Mouse (Mus musculus): ENCODE measurements around the gene Them4. TPM values are rescaled to one million over a fixed set of nuclear protein-coding genes. Genes with fewer than 3 reads are reported as not detected.
"Not testable (repeated sequence)": the region's sequence is repeated elsewhere in the genome, so short reads cannot be mapped to it uniquely, and the experiment has no call there.

Gene Them4
- 4.7 and 6.2 TPM in 2 replicates for polyA plus RNA-seq (2014; fragmentation: Nextera tagmentation; extraction: Ambion mirVana)

DNA sequence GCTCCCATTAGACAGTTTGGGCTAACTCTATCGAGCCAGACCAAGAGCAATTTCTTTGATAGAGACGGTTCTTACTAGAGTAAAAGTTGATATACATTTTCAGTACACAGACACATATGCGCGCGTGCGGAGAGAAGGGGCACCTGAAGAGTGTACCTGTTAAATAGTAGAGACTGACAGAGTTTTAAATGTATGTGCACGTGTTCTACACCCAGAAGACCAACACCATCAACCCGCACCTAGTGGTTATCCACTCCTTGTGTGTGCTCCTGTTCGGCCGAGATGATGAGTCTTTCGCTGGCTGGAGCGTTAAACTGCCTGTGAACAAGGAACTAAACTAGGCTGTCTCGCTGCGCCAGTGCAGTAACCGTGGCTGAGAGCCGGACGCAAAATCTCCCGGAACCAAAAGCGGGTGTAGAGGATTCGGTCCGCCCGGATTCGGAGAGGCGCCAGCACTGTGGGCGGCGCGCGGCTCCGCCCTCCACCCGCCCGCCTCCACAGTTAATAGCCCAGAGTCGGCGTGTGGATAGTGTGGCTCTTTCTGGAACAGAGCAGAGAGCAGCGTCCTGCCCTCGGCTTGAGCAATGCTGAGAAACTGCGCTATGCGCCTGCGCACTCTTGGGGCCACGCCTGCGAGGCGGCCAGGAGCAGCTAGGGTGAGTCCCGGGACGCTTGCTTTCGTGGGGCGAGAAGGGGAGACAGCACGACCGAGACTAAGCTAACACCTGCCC, at the start of gene Them4:
TSS of gene Them4 (plus strand) at position 457 of the 731 bp plus-strand sequence.
- Histone ChIP-seq H3K27me3 (replicated peaks; ENCODE audit: control insufficient read depth, insufficient read depth, low read length) (no peaks in the 10 kb centered on the region), H3K4me2 (peak within 1 kb of the TSS; percentile 82), H3K4me3 (ENCODE audit: low read depth, low read length) (peak within 1 kb of the TSS; percentile 63), H3K4me1 (replicated peaks; ENCODE audit: control insufficient read depth, insufficient read depth, low read length) (peaks cover 3% of the 10 kb centered on the region; the same call in 1 of the 2 replicates), H3K27ac (ENCODE audit: low read depth, low read length) (peak within 1 kb of the TSS; percentile 69; the same call in 1 of the 2 replicates), H3K9ac (ENCODE audit: low read depth, low read length) (peak within 1 kb of the TSS; percentile 67), H3K9me3 (ENCODE audit: control insufficient read depth, low read length) (no peaks in the 10 kb centered on the region), H3K36me3 (ENCODE audit: control insufficient read depth, insufficient read depth, low read length) (no peaks in the 10 kb centered on the region)
- peak; percentile 100 for ATAC-seq (replicated peaks; ENCODE audit: low FRiP score)
- peak; percentile 88 for DNase-seq (ENCODE audit: low spot score)
- WGBS: 2% methylated on average over 47 of the region's 47 CpGs

DNA sequence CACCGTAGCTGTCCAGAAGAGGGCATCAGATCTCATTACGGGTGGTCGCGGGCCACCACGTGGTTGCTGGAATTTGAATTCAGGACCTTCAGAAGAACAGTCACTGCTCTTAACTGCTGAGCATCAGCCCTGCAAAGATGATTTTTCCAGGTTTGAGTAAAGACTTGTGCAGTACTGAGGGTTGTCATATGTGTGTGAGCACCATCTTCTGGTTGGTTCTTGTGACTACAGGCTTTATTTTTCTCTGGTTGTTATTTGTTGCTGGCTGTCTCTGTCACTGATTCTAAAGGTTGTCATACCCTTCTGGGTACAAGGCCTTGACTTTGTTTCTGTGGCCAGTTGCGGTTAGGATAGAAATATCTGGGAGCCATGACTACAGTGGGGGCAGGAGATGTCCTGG, 49.3 kb upstream of the Them4 start:
- DNase-seq (ENCODE audit: low spot score) (no peak), ATAC-seq (replicated peaks; ENCODE audit: low FRiP score) (no peak)
- H3K4me2 ChIP-seq: no peak overlapping the region
- no peaks in the 10 kb centered on the region for H3K9me3 ChIP-seq (ENCODE audit: control insufficient read depth, low read length)
- 45% methylated on average over 6 of the region's 6 CpGs for WGBS
- H3K27me3 ChIP-seq (replicated peaks; ENCODE audit: control insufficient read depth, insufficient read depth, low read length): no peaks in the 10 kb centered on the region
- no peak overlapping the region for H3K4me3 ChIP-seq (ENCODE audit: low read depth, low read length)
- no peak overlapping the region for H3K9ac ChIP-seq (ENCODE audit: low read depth, low read length)
- no peak overlapping the region for H3K27ac ChIP-seq (ENCODE audit: low read depth, low read length)
- H3K36me3 ChIP-seq (ENCODE audit: control insufficient read depth, insufficient read depth, low read length): no peaks in the 10 kb centered on the region
- H3K4me1 ChIP-seq (replicated peaks; ENCODE audit: control insufficient read depth, insufficient read depth, low read length): no peaks in the 10 kb centered on the region

DNA sequence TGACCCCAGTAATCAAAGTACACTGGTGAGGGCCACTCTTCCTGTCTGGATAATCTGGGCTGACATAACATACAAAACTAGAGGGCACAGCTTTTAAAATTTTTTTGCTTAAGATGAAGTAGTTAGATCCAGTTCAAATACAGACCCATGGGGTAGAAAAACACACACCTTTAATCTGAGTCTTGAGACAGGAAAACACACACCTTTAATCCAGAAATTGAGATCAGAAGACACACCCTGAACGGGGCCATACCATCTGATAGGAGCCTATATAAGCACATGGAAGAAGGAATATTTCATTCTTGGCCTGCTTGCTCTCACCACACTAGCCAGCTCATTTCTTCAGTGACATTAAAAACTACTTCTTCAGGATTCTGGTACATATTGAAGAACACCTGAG, 46.2 kb upstream of the Them4 start, which contains the start of gene Gm4778:
TSS of gene Gm4778 (plus strand) at position 301 of the 400 bp plus-strand sequence.
- H3K27ac ChIP-seq (ENCODE audit: low read depth, low read length); H3K4me3 ChIP-seq (ENCODE audit: low read depth, low read length); H3K4me1 ChIP-seq (replicated peaks; ENCODE audit: control insufficient read depth, insufficient read depth, low read length); H3K4me2 ChIP-seq; H3K27me3 ChIP-seq (replicated peaks; ENCODE audit: control insufficient read depth, insufficient read depth, low read length); H3K9me3 ChIP-seq (ENCODE audit: control insufficient read depth, low read length); H3K9ac ChIP-seq (ENCODE audit: low read depth, low read length); H3K36me3 ChIP-seq (ENCODE audit: control insufficient read depth, insufficient read depth, low read length); ATAC-seq (replicated peaks; ENCODE audit: low FRiP score); DNase-seq (ENCODE audit: low spot score): not testable (repeated sequence)
- WGBS: 71% methylated on average over 1 of the region's 1 CpGs

DNA sequence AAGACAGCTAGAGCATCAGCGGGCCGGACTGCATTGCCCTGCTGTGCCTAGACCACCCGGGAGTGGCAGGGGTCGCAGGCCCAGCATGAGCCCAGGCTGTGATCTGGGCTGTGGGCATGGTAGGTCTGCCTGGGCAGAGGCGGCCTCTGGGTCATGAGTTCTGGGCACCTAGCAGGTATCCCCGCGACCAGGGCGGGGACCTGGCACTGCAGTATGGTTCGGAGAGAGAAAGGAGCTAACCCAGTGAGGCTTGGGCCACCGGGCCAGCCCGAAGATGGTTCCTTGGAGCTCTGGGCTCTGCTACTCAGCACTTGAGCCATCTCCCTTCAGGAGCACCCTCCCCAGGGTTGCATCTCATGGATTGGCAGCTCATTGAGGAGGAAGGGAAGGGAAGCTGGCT, 33.9 kb upstream of the Them4 start:
- Histone ChIP-seq H3K9ac (ENCODE audit: low read depth, low read length) (no peak overlapping the region), H3K36me3 (ENCODE audit: control insufficient read depth, insufficient read depth, low read length) (no peaks in the 10 kb centered on the region), H3K4me1 (replicated peaks; ENCODE audit: control insufficient read depth, insufficient read depth, low read length) (no peaks in the 10 kb centered on the region), H3K27ac (ENCODE audit: low read depth, low read length) (no peak overlapping the region), H3K27me3 (replicated peaks; ENCODE audit: control insufficient read depth, insufficient read depth, low read length) (no peaks in the 10 kb centered on the region), H3K4me3 (ENCODE audit: low read depth, low read length) (no peak overlapping the region), H3K4me2 (no peak overlapping the region), H3K9me3 (ENCODE audit: control insufficient read depth, low read length) (no peaks in the 10 kb centered on the region)
- 86% methylated on average over 11 of the region's 11 CpGs for WGBS
- ATAC-seq (replicated peaks; ENCODE audit: low FRiP score) (no peak), DNase-seq (ENCODE audit: low spot score) (no peak)

DNA sequence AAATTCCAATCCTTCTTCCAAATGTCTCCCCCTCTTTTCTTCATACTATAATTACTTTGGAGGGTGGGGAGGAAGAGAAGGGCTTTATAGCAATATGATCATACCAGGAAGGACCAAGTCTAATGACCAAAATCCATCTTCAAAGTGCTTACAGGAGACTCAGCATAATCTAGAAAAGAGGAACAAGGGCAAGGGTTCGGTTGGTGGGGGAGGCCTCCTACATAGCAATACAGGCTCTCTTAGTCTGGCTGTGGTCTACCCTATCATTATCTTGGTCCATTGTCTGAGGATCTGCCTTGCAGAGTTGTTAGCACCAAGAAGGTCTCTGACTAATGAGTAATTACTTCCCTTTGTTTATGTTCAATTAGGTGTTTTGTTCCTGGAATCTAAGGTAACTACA, 4.4 kb upstream of the Them4 start:
- no peaks in the 10 kb centered on the region for H3K27me3 ChIP-seq (replicated peaks; ENCODE audit: control insufficient read depth, insufficient read depth, low read length)
- DNase-seq (ENCODE audit: low spot score) (no peak), ATAC-seq (replicated peaks; ENCODE audit: low FRiP score) (no peak)
- WGBS: 46% methylated on average over 1 of the region's 1 CpGs
- H3K4me1 ChIP-seq (replicated peaks; ENCODE audit: control insufficient read depth, insufficient read depth, low read length): no peaks in the 10 kb centered on the region
- H3K9ac ChIP-seq (ENCODE audit: low read depth, low read length): no peak overlapping the region
- no peak overlapping the region for H3K4me2 ChIP-seq
- H3K27ac ChIP-seq (ENCODE audit: low read depth, low read length): no peak overlapping the region
- no peak overlapping the region for H3K4me3 ChIP-seq (ENCODE audit: low read depth, low read length)
- no peaks in the 10 kb centered on the region for H3K9me3 ChIP-seq (ENCODE audit: control insufficient read depth, low read length)
- no peaks in the 10 kb centered on the region for H3K36me3 ChIP-seq (ENCODE audit: control insufficient read depth, insufficient read depth, low read length)

DNA sequence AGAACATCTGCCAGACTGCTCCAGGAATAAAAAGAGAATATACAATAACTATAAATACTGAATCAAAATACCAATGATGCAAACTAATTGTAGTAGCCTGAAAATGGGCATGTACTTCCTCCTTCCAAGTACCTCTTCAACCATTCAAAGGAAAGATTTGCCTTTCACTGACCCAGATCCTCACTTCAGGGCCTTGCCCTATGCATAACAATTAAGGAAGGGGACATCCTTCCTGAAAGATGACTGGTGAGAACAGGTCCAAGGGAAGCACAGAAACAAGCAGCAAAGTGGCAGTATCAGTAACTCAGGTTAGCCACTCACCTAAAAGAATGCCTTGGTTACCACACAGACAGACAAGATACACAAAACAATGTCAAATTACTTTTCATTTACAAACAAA, 2.9 kb upstream of the Them4 start:
- Histone ChIP-seq H3K4me1 (replicated peaks; ENCODE audit: control insufficient read depth, insufficient read depth, low read length) (peaks cover 3% of the 10 kb centered on the region; the same call in 1 of the 2 replicates), H3K9ac (ENCODE audit: low read depth, low read length) (no peak overlapping the region), H3K4me2 (no peak overlapping the region), H3K9me3 (ENCODE audit: control insufficient read depth, low read length) (no peaks in the 10 kb centered on the region), H3K4me3 (ENCODE audit: low read depth, low read length) (no peak overlapping the region), H3K27me3 (replicated peaks; ENCODE audit: control insufficient read depth, insufficient read depth, low read length) (no peaks in the 10 kb centered on the region), H3K36me3 (ENCODE audit: control insufficient read depth, insufficient read depth, low read length) (no peaks in the 10 kb centered on the region), H3K27ac (ENCODE audit: low read depth, low read length) (no peak overlapping the region)
- DNase-seq (ENCODE audit: low spot score) (no peak), ATAC-seq (replicated peaks; ENCODE audit: low FRiP score) (no peak)

DNA sequence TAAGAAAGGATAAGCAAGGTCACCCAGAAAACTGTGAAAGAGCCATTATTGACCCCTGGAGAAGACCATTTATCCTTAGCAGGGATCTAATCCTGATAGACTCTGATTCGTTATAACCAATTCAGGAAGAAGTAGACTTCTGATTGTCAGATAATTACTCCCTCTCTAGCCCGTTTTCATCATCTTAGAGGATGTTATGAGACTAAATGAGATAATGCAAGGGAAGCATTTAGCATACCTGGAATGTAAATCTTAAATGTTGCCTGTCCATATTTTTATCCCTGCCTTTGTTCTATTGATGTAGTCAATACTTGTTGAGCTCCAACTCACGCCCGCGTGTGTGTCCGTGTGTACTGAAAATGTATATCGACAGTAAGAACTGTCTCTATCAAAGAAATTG, 602 bp downstream of the Them4 start:
- H3K36me3 ChIP-seq (ENCODE audit: control insufficient read depth, insufficient read depth, low read length): no peaks in the 10 kb centered on the region
- H3K4me1 ChIP-seq (replicated peaks; ENCODE audit: control insufficient read depth, insufficient read depth, low read length): peaks cover 3% of the 10 kb centered on the region; the same call in 1 of the 2 replicates
- 37% methylated on average over 7 of the region's 7 CpGs for WGBS

DNA sequence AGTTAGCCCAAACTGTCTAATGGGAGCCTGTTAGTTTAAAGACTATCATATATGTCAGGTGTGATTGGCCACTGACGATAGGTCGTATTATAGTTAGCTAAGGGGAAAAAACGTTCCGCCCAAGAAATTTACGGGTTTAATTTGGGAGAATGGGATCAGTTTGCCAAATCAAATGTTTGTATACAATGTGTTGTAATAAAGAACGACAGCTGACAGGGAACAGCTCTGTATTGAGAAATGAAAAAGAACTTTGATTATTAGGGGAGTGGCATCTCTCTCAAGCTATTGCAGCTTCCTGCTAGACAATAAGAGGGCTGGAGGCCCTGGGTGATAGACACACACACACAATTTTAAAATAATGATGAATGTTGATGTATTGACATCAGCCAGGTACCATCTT, 1.0 kb downstream of the Them4 start:
- H3K36me3 ChIP-seq (ENCODE audit: control insufficient read depth, insufficient read depth, low read length): no peaks in the 10 kb centered on the region
- no peak overlapping the region for H3K27ac ChIP-seq (ENCODE audit: low read depth, low read length)
- WGBS: 70% methylated on average over 6 of the region's 6 CpGs
- peak overlapping the region; percentile 63 for H3K4me3 ChIP-seq (ENCODE audit: low read depth, low read length)
- no peaks in the 10 kb centered on the region for H3K27me3 ChIP-seq (replicated peaks; ENCODE audit: control insufficient read depth, insufficient read depth, low read length)
- H3K9me3 ChIP-seq (ENCODE audit: control insufficient read depth, low read length): no peaks in the 10 kb centered on the region
- DNase-seq (ENCODE audit: low spot score) (no peak), ATAC-seq (replicated peaks; ENCODE audit: low FRiP score) (no peak)
- peaks cover 3% of the 10 kb centered on the region; the same call in 1 of the 2 replicates for H3K4me1 ChIP-seq (replicated peaks; ENCODE audit: control insufficient read depth, insufficient read depth, low read length)
- H3K9ac ChIP-seq (ENCODE audit: low read depth, low read length): peak overlapping the region; percentile 67; the same call in 1 of the 2 replicates
- peak overlapping the region; percentile 82 for H3K4me2 ChIP-seq

More for the DNA sequence above, 602 bp downstream of the Them4 start:
- Histone ChIP-seq H3K27me3 (replicated peaks; ENCODE audit: control insufficient read depth, insufficient read depth, low read length) (no peaks in the 10 kb centered on the region), H3K4me2 (peak overlapping the region; percentile 82), H3K9me3 (ENCODE audit: control insufficient read depth, low read length) (no peaks in the 10 kb centered on the region), H3K4me3 (ENCODE audit: low read depth, low read length) (peak overlapping the region; percentile 63), H3K9ac (ENCODE audit: low read depth, low read length) (peak overlapping the region; percentile 67), H3K27ac (ENCODE audit: low read depth, low read length) (peak overlapping the region; percentile 69; the same call in 1 of the 2 replicates)
- ATAC-seq (replicated peaks; ENCODE audit: low FRiP score) (no peak), DNase-seq (ENCODE audit: low spot score) (no peak)

DNA sequence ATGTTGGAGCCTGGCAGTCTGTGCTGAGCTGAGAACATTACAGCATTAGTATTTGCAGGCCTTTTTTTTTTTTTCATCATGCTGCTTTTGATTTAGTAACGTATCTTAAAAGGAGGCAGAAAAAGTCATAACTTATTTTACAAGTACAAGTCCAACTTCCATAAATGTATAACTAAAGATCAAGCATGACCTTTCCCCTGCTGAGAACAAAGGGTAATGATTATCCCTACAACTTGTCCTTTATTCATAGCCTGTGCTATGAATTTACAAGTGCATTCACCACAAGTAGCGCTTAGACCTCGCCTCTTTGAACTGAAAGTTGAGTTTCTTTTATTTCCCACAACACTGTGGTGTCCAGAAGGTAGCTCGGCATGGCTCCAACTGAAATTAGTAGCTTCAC, 1.5 kb downstream of the Them4 start:
- Histone ChIP-seq H3K9ac (ENCODE audit: low read depth, low read length) (no peak overlapping the region), H3K36me3 (ENCODE audit: control insufficient read depth, insufficient read depth, low read length) (no peaks in the 10 kb centered on the region), H3K9me3 (ENCODE audit: control insufficient read depth, low read length) (no peaks in the 10 kb centered on the region), H3K4me1 (replicated peaks; ENCODE audit: control insufficient read depth, insufficient read depth, low read length) (peaks cover 3% of the 10 kb centered on the region; the same call in 1 of the 2 replicates), H3K27ac (ENCODE audit: low read depth, low read length) (no peak overlapping the region), H3K4me3 (ENCODE audit: low read depth, low read length) (no peak overlapping the region), H3K4me2 (no peak overlapping the region), H3K27me3 (replicated peaks; ENCODE audit: control insufficient read depth, insufficient read depth, low read length) (no peaks in the 10 kb centered on the region)
- ATAC-seq (replicated peaks; ENCODE audit: low FRiP score) (no peak), DNase-seq (ENCODE audit: low spot score) (no peak)
- WGBS: 78% methylated on average over 4 of the region's 4 CpGs

Data from liver, embryonic 11.5 days (tissue).